Mouse (Mus musculus) mature B cell (primary cell): ENCODE data around the gene Ccdc65.

Experiments
- in situ Hi-C: fragments of 300-500 bp; cut with MboI; formaldehyde crosslinking; loops from 2 replicates; pipeline ENCODE4 v1.14.3; 2019

The Ccdc65 gene

DNA sequence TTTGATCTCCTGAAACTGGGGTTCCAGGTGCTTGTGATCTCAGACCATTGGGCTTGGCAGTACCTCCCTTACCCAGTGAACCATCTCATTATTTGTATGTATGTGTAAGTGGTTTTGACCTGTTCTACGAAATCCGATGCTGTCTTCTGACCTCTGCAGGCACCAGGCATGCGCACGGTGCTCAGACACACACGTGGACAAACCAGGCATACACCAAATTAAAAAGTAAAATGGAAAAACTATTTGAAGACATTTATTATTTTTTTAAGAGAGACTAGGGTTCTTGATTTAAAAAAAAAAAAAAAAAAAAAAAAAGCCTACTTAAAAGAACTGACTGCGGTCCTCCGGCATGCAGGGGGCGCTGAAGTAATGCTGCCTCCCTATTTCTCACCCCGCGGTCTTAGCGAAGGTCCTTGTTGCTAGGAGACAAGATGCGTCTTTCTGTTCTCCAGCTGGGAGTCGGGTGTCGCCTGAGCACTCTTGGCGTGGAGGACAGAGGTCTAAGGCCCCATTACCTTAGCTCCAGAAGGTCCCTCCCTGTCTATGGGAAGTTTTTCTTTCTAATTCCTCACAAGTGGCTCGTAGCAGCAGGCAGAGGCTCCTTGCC lies at the start of gene Ccdc65:
Ccdc65 (plus strand) TSS at position 442 of the 607 bp plus-strand sequence.
- in situ Hi-C loops, result no loop called here

- in situ Hi-C loops, result no loop called here
Observed at GRCm38 (mm10) chr15:98662198-98662566, 45.8 kb upstream of the Ccdc65 start.

- in situ Hi-C loops, result no loop called here
Observed at GRCm38 (mm10) chr15:98662567-98663545, 45.2 kb upstream of the Ccdc65 start, which contains the start of gene Ddx23. TSS of gene Ddx23 (minus strand) at chr15:98662894.

DNA sequence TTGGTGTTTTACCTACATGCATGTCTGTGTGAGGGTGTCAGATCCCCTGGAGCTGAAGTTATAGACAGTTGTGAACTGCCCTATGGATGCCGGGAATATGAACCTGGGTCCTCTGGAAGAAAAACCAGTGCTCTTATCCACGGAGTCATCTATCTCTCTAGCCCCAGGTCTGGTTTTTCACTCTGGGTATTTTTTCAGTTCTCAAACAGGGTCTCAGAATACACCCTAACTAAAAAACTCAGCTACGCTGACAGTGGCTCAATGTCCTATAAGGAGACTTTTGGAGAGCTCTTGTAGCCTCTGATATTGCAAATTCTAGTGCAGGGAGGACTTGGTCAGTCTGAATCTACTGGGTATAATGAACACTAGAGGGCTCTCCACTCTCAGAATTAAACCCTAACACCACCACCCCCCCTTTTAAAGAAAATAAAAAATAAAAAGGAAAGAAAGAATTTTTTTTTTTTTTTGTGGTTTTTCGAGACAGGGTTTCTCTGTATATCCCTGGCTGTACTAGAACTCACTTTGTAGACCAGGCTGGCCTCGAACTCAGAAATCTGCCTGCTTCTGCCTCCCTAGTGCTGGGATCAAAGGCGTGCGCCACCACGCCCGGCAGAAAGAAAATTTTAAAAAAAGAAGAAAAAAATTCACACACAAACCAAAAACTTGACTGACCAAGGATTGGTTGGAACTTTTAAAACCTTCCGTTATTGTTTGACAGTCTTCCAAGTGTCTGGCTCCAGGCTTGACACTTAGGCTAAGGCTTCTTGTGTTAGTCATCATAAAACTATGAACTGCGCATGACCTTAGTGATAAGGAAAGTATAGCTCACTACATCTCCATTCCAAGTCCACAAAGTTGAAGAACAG lies 43.7 kb upstream of the Ccdc65 start:
- in situ Hi-C loops, result no loop called here

GRCm38 (mm10) chr15:98672592-98672991 lies 35.4 kb upstream of the Ccdc65 start:
- in situ Hi-C loops, result no loop called here

- in situ Hi-C loops, result no loop called here
Observed at GRCm38 (mm10) chr15:98673732-98674131, 34.3 kb upstream of the Ccdc65 start.

DNA sequence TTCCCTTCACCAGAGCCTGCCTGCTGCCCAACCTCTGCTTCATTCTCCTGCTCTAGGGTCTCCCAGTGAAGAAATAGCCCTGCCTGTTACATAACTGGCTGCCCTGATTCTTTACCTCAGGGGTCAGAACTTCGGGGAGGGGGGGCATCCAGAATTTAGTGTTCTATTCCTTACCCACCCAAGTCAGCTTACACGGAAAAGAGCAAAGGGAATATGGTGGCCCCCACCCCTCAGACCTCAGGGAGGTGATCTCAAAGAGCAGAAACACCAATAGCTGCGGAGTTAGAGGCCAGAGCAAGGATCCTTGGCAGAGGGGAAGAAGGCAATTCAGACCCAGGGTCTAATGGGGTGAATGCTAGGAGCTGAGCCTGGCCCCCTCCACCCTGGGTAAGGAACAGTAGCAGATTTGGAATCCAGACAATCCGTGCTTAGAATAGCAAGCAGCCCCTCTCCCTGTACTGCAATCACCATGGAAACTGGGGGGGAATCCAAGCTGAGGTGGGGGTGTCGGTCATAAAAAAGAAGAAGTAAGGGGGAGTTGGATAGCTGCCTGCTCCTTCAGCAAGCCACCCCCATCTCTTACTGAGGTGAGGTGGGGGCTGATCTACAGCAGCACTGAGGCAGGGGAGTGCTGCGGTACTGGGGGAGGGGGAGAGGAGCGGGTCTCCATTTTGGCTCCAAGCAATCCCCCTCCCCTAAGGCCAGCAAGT lies 33.6 kb upstream of the Ccdc65 start:
- in situ Hi-C loops, result no loop called here

DNA sequence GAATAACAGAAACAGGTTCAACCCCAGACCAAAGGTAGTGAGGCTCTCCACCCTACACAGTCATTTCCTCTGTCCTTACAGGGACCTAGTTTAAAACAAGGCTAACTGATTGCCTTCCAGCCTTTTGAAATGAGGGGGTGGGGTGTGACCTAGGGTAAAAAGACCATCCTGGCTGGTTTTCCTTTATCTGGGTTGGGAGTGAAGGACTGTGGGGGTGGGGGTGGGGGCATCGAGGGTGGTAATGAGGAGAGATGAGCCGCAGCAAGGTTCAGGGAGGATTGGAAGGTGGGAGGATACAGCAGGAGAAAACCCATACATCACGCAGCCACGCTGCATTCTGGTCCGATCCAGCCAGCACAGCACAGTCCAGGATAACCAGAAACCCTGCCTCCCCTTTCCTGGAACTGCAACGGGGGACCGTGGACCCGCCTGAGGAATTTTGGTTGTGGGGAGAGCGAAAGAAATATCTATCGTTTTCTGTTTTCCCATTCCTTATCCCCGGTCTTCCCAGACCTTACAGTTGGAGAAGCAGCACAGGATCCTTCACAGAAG lies 32.9 kb upstream of the Ccdc65 start:
- in situ Hi-C loops, result no loop called here

DNA sequence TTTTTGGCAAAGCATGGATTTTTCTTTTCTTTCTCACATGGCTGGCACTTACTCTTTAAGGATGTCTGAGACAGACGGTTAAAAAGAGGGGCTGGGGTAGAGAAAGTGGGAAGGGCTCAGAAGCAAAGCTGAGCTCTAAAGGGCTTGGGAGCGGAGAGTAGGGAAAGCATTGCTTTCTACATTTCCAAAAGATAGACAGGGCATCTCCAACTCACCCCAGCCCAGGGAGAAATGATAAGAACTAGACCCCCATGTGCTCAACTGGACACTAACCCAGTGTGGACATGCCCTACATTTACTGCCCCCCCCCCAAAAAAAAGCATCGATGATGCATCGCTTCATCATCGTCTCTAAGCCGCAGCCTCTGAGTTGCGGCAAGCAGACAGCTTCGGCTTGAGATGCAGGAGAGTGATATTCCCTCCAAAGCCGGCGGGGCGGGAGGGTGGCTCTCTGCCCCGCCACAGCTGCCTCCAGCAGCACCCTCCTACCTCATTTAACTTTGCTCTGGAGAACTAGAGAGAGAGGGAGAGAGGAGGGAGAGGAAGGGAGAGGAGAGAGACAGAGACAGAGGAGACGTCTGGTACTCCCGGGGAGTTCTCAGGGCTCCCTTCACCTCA lies 32.3 kb upstream of the Ccdc65 start:
- in situ Hi-C loops, result no loop called here

DNA sequence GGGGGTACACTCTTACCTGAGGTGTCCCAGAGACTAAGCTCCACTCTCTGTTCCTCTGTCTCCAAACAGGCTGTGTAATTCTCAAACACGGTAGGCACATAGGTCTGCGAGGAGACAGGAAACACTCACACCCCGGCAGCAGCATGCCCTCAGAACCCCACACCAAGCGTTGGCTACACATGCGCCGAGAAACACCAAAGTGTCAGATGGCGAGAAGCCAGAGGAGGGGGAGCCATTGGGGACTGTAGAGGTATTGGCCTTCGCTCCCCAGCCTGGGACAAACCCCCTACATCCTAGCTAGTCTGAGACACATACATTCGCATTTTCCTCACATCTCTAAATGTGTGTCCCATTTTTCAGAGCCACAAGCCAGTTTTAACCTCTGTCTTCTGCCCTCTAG lies 31.5 kb upstream of the Ccdc65 start:
- in situ Hi-C loops, result no loop called here

DNA sequence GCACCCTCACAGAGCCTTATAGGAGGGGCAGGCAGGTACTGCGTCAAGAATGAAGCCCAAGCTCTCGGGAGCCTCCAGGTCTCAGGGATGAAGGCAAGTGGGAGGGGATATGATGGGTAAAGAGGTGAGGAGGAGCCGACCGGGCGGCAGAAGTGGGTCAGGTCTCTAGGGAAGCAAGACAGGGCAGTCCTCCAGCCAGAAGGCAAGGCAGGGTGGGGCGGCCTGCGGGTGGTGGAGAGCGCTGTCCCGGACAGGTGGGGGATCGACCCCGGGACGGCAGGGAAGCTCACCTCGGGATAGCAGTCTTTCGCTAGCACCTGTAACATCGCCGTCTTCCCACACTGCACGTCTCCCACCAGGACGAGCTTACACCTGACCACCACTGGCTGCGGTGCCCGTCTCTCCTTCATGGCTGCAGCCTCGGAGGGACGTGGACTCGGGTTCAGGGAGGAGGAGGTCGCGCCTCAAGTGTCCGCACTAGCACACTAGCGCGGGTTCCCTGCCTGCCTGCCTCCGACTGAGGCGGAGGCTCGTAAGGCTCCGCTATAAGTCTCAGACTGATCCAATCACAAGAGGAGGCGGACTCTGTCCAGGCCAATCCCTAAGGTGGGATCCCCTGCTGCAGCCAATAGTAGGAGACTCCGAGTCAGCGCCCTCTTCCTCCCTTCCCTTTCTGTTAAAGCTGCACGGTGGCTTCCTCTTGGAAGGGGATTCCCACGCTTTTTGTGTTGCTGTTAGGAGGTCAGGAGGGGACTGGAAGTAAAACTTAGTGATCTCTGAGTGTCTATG lies 30.9 kb upstream of the Ccdc65 start, which contains the start of gene Rnd1:
Rnd1 (minus strand) TSS at position 522 of the 789 bp plus-strand sequence.
- in situ Hi-C loops, result no loop called here

DNA sequence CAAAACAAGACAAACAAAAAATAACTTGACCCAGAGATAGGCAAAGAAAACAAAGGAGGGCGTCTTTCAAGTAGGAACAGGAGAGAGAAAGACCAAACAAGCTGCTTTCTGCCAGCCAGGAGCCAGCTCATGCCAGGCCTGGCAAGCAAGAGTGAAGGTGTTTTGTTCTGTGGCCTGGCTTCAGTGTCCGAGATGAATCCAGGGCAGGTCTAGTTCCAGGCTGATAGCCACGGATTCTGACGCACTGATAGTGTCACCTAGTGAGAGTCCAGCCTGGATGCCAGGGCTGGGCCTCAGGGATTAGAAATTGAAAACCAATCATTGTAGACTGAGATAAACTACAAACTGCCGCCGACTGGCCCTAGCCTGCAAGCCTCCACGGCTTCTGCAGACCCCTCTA lies 30.0 kb upstream of the Ccdc65 start:
- in situ Hi-C loops, result no loop called here

DNA sequence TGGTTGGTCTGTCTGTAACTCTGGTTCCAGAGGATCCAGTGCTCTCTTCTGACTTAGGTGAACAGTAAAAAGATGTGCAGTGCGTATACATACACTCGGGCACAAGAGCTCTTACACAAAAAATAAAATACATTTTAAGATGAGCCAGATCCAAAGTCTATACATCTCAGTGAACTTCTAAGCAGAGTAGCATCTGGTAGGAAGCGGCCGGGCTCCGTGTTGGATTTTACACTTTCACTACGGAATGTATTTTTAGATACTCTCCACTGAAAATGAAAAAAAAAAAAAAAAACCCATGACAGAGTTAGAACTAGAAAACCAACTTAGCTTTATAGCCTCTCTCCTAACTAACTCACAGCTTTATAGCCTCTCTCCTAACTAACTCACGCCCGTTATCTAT lies 27.3 kb upstream of the Ccdc65 start:
- in situ Hi-C loops, result no loop called here

DNA sequence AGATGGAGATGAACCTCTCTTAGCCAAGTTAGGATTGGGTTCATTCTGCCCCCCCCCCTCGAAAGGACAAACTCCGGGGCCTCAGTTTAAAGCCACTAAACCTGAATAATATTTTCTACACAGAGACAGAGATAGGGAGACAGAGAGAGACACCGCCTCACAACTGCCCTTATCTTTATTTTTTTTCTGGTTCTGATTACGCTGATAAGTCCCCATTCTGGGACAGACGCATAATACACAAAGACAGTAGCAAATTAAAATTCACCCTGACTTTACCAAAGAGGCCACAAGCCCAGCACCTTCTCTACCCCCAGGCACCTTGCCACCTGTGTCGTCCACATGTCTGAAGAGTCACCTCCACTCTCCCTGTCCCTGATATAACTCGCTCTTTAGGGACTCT lies 26.4 kb upstream of the Ccdc65 start:
- in situ Hi-C loops, result no loop called here

- in situ Hi-C loops, result no loop called here
Observed at GRCm38 (mm10) chr15:98683177-98683576, 24.8 kb upstream of the Ccdc65 start.

DNA sequence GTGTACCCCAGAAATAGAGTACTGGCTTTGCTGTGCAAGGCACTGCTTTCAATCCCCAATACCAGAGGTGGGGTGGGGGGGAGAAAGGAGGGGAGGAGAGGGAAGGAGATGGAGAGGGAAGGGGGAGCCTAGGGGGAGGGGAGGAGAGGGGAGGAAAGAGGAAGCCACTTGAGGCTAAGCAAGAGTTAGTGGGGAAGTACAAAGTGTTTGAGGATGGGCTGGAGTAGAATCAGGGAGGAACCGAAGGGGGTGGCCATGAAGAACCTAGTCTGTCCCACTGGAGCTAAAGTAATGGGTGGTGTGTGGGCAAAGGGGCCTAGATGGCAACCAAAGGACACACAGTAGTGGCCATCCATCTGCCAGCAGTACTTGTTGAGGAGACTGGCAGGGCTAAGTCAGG lies 24.3 kb upstream of the Ccdc65 start:
- in situ Hi-C loops, result no loop called here

DNA sequence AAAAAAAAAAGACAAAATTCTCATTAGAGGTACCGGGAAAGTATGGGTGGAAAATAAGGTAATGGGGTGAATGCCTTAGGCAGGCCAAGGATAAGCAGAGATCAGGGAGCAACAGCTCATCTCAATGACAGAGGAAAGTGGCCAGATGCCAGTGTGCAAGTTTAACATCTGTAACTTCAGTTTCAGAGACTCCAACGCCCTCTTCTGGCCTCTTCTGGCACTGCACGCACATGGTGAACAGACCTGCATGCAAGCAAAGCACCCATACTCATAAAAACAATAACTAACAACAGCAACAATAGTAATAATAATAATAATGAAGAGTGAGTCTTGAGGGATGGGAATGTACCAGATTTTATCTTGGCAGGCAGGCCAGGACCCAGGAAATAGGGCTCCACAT lies 22.1 kb upstream of the Ccdc65 start:
- in situ Hi-C loops, result no loop called here

DNA sequence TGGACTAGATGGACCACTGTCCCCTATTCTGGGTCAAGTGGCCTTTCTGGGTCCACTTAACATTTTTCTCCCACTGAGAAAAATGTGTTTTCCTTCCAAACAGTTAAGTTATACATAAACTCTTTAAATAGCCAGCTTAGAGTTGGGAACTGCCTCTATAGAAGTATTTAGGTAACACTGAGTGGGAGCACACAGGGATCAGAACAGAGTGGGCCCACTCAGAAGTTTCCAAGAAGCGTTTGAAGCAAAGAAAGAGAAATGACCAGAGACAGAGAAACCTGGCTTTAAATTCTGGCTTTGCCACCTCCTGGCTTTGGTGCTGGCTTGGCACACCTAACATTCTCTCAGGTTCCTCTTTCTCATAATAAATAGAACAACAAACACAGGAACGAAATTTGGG lies 18.3 kb upstream of the Ccdc65 start:
- in situ Hi-C loops, result no loop called here

- in situ Hi-C loops, result no loop called here
Observed at GRCm38 (mm10) chr15:98691486-98692147, 16.4 kb upstream of the Ccdc65 start.
